Mouse (Mus musculus) liver, embryonic 18 days (tissue): ENCODE data around the gene Gm21209. TPM values are rescaled to one million over a fixed set of nuclear protein-coding genes. Genes with fewer than 3 reads are reported as not detected.

Source experiments
- polyA plus RNA-seq: library from polyadenylated mRNA; depleted of rRNA; stranded (reverse); fragments of >200 nt; gene quantifications from 2 replicates; pipeline ENCODE4 v1.2.3, GENCODE M21; 2012; rRNA removed

Gene Gm21209
- polyA plus RNA-seq: not detected in 2 replicates

GRCm38 (mm10) chrY:49570856-49571255 lies at the start of gene Gm21209:
Gene Gm21209, plus strand, starts transcription at chrY:49571156.

